Mouse (Mus musculus) left cerebral cortex, postnatal 36 days (tissue): ENCODE data around the gene Olfr1371. TPM values are rescaled to one million over a fixed set of nuclear protein-coding genes. Genes with fewer than 3 reads are reported as not detected.
"Not testable (repeated sequence)": the region's sequence is repeated elsewhere in the genome, so short reads cannot be mapped to it uniquely, and the experiment has no call there.

Experiments
- DNase-seq, 2 experiments: peaks; one replicate each; pipeline ENCODE4 v3.0.0; 2021 to 2022; ENCODE audit warnings: low spot score in 2 of 2, mixed read lengths in 1 of 2
- intact Hi-C: fragments of 180-260 bp; cut with DNase I; formaldehyde crosslinking; loops from one replicate; pipeline ENCODE4 v1.15.1; 2025
- total RNA-seq, 2 experiments: library from RNA; stranded (reverse); gene quantifications; 2 replicates each; pipeline ENCODE4 v1.2.3; 2021

Olfr1371 gene
- total RNA-seq, 2 experiments from 2014 or later: not detected

DNA sequence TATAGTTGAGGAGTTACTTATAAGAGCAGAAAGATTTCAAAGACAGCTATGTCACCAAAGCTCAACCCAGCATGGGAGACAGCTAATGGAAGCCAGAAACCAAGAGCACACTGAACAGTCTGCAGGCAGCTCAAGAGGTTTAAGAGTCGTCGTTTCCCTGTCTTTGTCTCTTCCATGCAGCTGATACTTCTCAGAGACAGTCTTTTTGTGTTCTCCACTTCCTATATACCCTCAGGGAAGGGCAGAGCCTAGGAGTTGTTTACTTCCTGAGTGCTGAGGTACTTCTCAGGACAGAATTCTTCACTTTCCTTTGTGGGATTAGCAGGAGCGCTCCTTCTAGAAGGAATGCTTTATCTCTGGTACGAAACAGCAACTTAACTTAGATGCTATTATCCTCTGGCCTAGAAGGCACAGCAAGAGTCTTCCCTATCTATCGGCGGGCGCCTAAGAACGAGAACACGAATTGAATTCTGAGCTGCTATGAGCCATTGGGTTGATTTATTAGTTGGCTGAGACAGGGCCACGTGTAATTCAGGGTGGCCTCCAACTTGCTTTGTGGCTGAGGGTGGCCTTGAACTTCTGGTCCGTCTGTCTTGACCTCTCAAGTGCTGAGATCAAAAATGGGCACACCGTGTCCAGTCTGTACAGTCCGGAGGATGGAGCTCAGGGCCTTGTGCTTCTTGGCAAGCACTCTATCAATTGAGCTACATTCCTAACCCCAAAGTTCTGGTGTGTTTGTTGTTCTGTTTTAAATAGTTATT is 13.9 kb upstream of the Olfr1371 start:
- intact Hi-C loops: loop anchor here (10.0 kb wide), 2 partner anchors 183 to 263 kb away; partner anchors contain the start of gene Cdkn2aipnl
- no peak for DNase-seq

GRCm38 (mm10) chr11:52227053-52227452 is 13.3 kb upstream of the Olfr1371 start:
- intact Hi-C loops: loop anchor here (10.0 kb wide), 2 partner anchors 182 to 262 kb away; partner anchors contain the start of gene Cdkn2aipnl
- no peak for DNase-seq

- no peak for DNase-seq
- intact Hi-C loops: loop anchor here (10.0 kb wide), 2 partner anchors 181 to 261 kb away; partner anchors contain the start of gene Cdkn2aipnl
These were observed 12.3 kb upstream of the Olfr1371 start for GRCm38 (mm10) chr11:52225986-52226599.

GRCm38 (mm10) chr11:52223968-52224682 is 10.3 kb upstream of the Olfr1371 start:
- intact Hi-C loops: loop anchor here (5.0 to 10.0 kb wide), 3 partner anchors 179 to 407 kb away; partner anchors contain the start of gene Cdkn2aipnl
- DNase-seq: no peak

GRCm38 (mm10) chr11:52222891-52223290 is 9.1 kb upstream of the Olfr1371 start:
- intact Hi-C loops: loop anchor here (5.0 to 10.0 kb wide), 3 partner anchors 178 to 406 kb away; partner anchors contain the start of gene Cdkn2aipnl
- DNase-seq: no peak

- intact Hi-C loops: loop anchor here (2.0 to 10.0 kb wide), 4 partner anchors 79 to 405 kb away; partner anchors contain the start of gene Cdkn2aipnl
- DNase-seq: not testable (repeated sequence)
These were observed 8.1 kb upstream of the Olfr1371 start for GRCm38 (mm10) chr11:52221921-52222320.

DNA sequence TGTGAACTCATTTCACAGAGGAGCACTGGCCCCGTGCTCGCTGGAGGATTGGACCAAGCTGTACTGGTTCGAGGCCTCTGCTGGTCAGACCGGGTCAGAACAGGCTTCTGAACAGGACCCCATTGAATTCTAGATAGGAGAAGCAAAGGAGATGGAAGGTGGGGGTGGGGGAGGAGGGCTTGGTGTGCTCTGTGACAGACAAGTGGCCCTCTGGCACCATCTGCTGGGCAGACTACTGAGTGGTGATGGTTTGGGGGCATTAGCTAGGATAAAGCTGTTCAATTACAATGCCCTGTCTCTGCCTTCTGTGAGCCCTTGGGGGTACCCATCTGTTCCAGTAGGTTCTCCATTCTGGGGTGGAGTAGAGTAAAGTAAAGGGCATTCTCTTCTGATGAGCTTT is 6.5 kb upstream of the Olfr1371 start:
- intact Hi-C loops: loop anchor here (2.0 to 10.0 kb wide), 4 partner anchors 77 to 403 kb away; partner anchors contain the start of gene Cdkn2aipnl
- DNase-seq: peak; percentile 52 to 56

GRCm38 (mm10) chr11:52196496-52197023 is 17.2 kb downstream of the Olfr1371 start:
- intact Hi-C loops, DNase-seq: not testable (repeated sequence)

DNA sequence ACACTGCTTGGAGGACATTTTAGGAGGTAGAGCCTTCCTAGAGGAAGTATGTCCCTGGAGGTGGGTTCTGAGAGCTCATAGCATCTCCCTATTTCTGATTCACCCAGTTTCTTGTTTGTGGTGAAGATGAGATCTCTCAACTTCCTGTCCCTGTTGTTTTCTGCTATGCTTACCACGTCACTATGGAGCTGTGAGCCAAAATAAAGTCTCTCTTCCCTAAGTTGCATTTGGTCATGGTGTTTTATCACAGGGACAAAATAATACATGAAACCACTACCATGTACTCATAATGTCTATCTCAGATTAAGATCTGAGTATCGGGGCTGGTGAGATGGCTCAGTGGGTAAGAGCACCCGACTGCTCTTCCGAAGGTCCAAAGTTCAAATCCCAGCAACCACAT is 33.1 kb downstream of the Olfr1371 start:
- intact Hi-C loops: not testable (repeated sequence)

DNA sequence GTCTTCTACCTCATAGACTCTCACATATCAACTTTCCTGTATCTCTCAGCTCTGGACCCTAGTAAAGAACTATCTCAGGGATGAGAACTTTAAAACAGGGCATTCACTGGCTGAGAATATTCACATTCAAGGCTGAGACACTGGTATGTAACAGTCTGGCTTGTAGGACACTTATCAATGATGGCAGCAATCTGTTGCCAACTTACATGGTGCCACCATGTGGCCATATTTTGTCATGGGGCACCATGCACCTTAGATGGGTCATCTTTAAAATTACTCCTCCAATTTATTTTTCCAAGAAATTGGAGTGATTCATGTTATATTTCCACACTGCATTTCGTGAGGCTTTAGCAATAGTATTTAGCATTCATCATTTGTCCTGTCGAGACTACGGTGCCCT is 33.9 kb downstream of the Olfr1371 start:
- intact Hi-C loops, DNase-seq: not testable (repeated sequence)

More for the DNA sequence above, 33.1 kb downstream of the Olfr1371 start:
- not testable (repeated sequence) for DNase-seq

DNA sequence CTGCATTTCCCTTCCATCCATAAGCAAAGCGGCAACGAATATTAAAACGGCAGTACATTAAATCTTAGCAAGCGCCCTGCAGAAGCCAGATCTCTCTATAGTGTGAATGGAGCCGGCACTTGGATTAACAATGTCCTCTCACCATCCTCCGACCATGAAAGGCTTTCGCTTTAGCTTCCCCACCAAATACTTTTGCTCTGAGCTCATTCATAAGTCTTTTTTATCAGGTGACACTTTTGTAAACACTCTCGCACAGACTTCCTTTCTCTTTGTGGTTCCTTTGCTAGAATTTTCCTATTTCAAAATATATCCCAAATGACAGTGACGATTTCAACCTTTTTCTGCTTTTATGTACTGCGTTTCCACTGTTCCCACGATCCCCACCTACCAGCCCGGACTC is 45.3 kb downstream of the Olfr1371 start:
- intact Hi-C loops: no loop called here
- no peak for DNase-seq

- DNase-seq, intact Hi-C loops: not testable (repeated sequence)
These were observed 45.9 kb downstream of the Olfr1371 start for GRCm38 (mm10) chr11:52167901-52168302.

DNA sequence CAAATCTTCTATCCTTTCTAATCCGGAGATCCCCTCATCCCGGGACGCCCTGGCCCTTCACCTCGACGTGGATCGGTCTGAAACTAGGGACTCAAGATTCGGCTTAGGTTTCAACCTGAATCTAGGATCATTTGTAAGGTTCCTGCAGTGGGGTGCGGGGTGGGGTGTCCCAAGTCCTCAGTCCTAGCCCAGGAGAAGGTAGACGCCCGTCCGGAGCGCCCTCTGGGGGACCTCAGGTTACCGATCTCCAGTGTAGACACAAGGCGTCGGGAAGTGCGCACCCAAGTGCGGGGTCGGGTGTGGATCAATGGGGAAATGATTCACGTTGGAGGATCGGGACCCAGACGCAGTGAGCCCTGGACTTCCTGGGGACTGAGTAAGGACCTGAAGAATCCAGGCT is 46.7 kb downstream of the Olfr1371 start:
- intact Hi-C loops: no loop called here

DNA sequence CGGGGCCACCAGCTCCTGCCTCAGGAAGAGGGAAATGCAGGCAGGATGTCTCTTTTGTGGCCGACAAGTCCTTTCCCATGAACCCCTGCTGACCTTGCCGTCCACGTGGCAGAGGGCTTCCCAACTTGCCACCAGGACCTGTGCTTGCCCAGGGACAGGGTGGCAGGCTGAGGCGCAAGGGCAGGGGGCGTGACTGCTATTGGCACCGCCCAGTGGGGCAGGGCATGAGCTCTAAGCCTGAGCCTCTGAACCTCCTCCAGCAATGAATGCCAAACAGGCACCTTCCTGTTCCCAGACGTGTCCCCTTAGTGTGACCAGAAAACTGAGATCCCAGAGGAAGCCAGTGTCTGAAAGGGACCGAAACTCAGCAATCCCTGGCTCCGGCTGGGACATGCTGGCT is 49.9 kb downstream of the Olfr1371 start:
- intact Hi-C loops: no loop called here
- DNase-seq: no peak

More for the DNA sequence above, 46.7 kb downstream of the Olfr1371 start:
- no peak for DNase-seq

Other genes starting within 250 kb of the Olfr1371 start
- 10 to 100 TPM; 32.1 to 36.4 TPM for gene Cdkn2aipnl, start 246.3 kb downstream of the Olfr1371 start, total RNA-seq
- gene Ube2b, start 213.2 kb downstream of the Olfr1371 start, total RNA-seq: 100 to 1,000 TPM; 172 to 199 TPM
- gene Cdkl3, start 209.8 kb downstream of the Olfr1371 start, total RNA-seq: 10 to 100 TPM; 15.9 to 17.0 TPM
- gene Ppp2ca, start 115.3 kb downstream of the Olfr1371 start, total RNA-seq: 100 to 1,000 TPM; 116 to 120 TPM
- gene Olfr1373, start 68.5 kb downstream of the Olfr1371 start, total RNA-seq: not detected
- gene Skp1a, start 18.0 kb upstream of the Olfr1371 start, total RNA-seq: 100 to 1,000 TPM; 453 to 466 TPM
- gene Tcf7, start 69.0 kb upstream of the Olfr1371 start, total RNA-seq: 1 to 10 TPM; 3.3 to 6.3 TPM
- gene Vdac1, start 146.9 kb upstream of the Olfr1371 start, total RNA-seq: 100 to 1,000 TPM; 542 to 579 TPM
- gene 9530068E07Rik, start 182.4 kb upstream of the Olfr1371 start, total RNA-seq: 10 to 100 TPM; 65.7 to 65.8 TPM